11 mouse cellular contexts compared by ENCODE assay signal in genomic region chr4:137305831-137306576, GRCm38 (mm10). TPM values are rescaled to one million over a fixed set of nuclear protein-coding genes. Genes with fewer than 3 reads are reported as not detected.
DNase-seq lines count a peak whose midpoint lies in the region; ATAC-seq lines count a peak whose summit lies in the region.
"Had no signal": no experiment of that assay in that cellular context is flagged by ENCODE, and none has a peak within 500 bp of the region (broad histone marks: within the 10 kb centered on the region; RNA-seq: fewer than 3 reads in every experiment).

No protein-coding gene starts in this region.

- H3K27me3 ChIP-seq in midbrain, embryonic 10.5 days (ENCODE audit: low read depth, poor library complexity, severe bottlenecking), result no peaks in the 10 kb centered on the region
- H3K27me3 ChIP-seq in midbrain, embryonic 11.5 days (ENCODE audit: control insufficient read depth, insufficient read depth, low read length), result no peaks in the 10 kb centered on the region
- H3K27me3 ChIP-seq in kidney, embryonic 14.5 days (ENCODE audit: control insufficient read depth, insufficient read depth, low read length), result no peaks in the 10 kb centered on the region
- H3K27me3 ChIP-seq in neural tube, embryonic 15.5 days (replicated peaks), result no peaks in the 10 kb centered on the region
- H3K27me3 ChIP-seq: embryonic facial prominence, embryonic 12.5 days had no signal

- H3K9me3 ChIP-seq in midbrain, embryonic 10.5 days (replicated peaks), result no peaks in the 10 kb centered on the region
- H3K9me3 ChIP-seq in midbrain, embryonic 11.5 days (ENCODE audit: control insufficient read depth, low read length), result no peaks in the 10 kb centered on the region
- no peaks in the 10 kb centered on the region for H3K9me3 ChIP-seq in kidney, embryonic 14.5 days (ENCODE audit: control insufficient read depth, low read length)
- H3K9me3 ChIP-seq in neural tube, embryonic 15.5 days (replicated peaks), result no peaks in the 10 kb centered on the region
- H3K9me3 ChIP-seq: embryonic facial prominence, embryonic 12.5 days had no signal

- WGBS in midbrain, embryonic 10.5 days, result 83% methylated on average over 13 of the region's 13 CpGs
- WGBS in midbrain, embryonic 11.5 days, result 75% methylated on average over 13 of the region's 13 CpGs
- 32% methylated on average over 13 of the region's 13 CpGs for WGBS in kidney, embryonic 14.5 days
- WGBS in neural tube, embryonic 15.5 days, result 26% methylated on average over 13 of the region's 13 CpGs

- no peak overlapping the region for H3K4me2 ChIP-seq in midbrain, embryonic 11.5 days
- no peak overlapping the region for H3K4me2 ChIP-seq in kidney, embryonic 14.5 days (replicated peaks; ENCODE audit: low read depth, low read length)
- no peak overlapping the region for H3K4me2 ChIP-seq in neural tube, embryonic 15.5 days
- H3K4me2 ChIP-seq: embryonic facial prominence, embryonic 12.5 days had no signal

- H3K27ac ChIP-seq in midbrain, embryonic 10.5 days (replicated peaks), result peak overlapping the region; percentile 39
- no peak overlapping the region for H3K27ac ChIP-seq in midbrain, embryonic 11.5 days (ENCODE audit: low read depth, low read length)
- H3K27ac ChIP-seq in kidney, embryonic 14.5 days (ENCODE audit: low read depth, low read length), result peak overlapping the region; percentile 75
- H3K27ac ChIP-seq in neural tube, embryonic 15.5 days (replicated peaks), result peak overlapping the region; percentile 54
- H3K27ac ChIP-seq: embryonic facial prominence, embryonic 12.5 days had no signal

- DNase-seq in embryo, embryonic 10.5 days (ENCODE audit: low spot score), result peak; percentile 24
- DNase-seq in embryo, embryonic 9.5 days (ENCODE audit: extremely low spot score), result no peak
- DNase-seq in midbrain, embryonic 10.5 days (ENCODE audit: low spot score), result no peak
- DNase-seq in midbrain, embryonic 11.5 days (ENCODE audit: low spot score, missing footprints), result no peak
- no peak for DNase-seq in adipocyte (ENCODE audit: low spot score)
- no peak for DNase-seq in thymus, postnatal 0 days (ENCODE audit: low spot score)
- DNase-seq: gastrocnemius, postnatal 36 days; layer of hippocampus, adult 9-11 months had no signal

- no peak for ATAC-seq in midbrain, embryonic 11.5 days (ENCODE audit: low FRiP score)
- peak; percentile 51; the same call in 1 of the 2 replicates for ATAC-seq in kidney, embryonic 14.5 days (ENCODE audit: low FRiP score, low TSS enrichment)
- 0 out of 2 replicates have a peak, but pooled peaks have one; percentile 26 for ATAC-seq in neural tube, embryonic 15.5 days (ENCODE audit: low FRiP score)

- no peak overlapping the region for H3K9ac ChIP-seq in midbrain, embryonic 11.5 days (ENCODE audit: low read length)
- no peak overlapping the region for H3K9ac ChIP-seq in kidney, embryonic 14.5 days (ENCODE audit: low read depth, low read length)
- H3K9ac ChIP-seq in neural tube, embryonic 15.5 days (replicated peaks), result 0 out of 2 replicates have a peak overlapping the region, but pooled peaks have one; percentile 3
- H3K9ac ChIP-seq: embryonic facial prominence, embryonic 12.5 days had no signal

- no peak overlapping the region for H3K4me3 ChIP-seq in midbrain, embryonic 10.5 days
- H3K4me3 ChIP-seq in midbrain, embryonic 11.5 days (ENCODE audit: low read depth, low read length), result no peak overlapping the region
- no peak overlapping the region for H3K4me3 ChIP-seq in kidney, embryonic 14.5 days (ENCODE audit: low read length)
- H3K4me3 ChIP-seq in neural tube, embryonic 15.5 days (replicated peaks), result no peak overlapping the region
- H3K4me3 ChIP-seq: embryonic facial prominence, embryonic 12.5 days had no signal

- peaks cover 59% of the 10 kb centered on the region for H3K4me1 ChIP-seq in midbrain, embryonic 10.5 days
- peaks cover 7% of the 10 kb centered on the region for H3K4me1 ChIP-seq in midbrain, embryonic 11.5 days (ENCODE audit: control insufficient read depth, insufficient read depth, low read length)
- H3K4me1 ChIP-seq in kidney, embryonic 14.5 days (ENCODE audit: control insufficient read depth, insufficient read depth, low read length), result peaks cover 47% of the 10 kb centered on the region
- peaks cover 31% of the 10 kb centered on the region for H3K4me1 ChIP-seq in neural tube, embryonic 15.5 days

- H3K36me3 ChIP-seq in midbrain, embryonic 10.5 days, result no peaks in the 10 kb centered on the region
- no peaks in the 10 kb centered on the region for H3K36me3 ChIP-seq in midbrain, embryonic 11.5 days (ENCODE audit: control insufficient read depth, insufficient read depth, low read length)
- no peaks in the 10 kb centered on the region; the same call in 1 of the 2 replicates for H3K36me3 ChIP-seq in kidney, embryonic 14.5 days (ENCODE audit: control insufficient read depth, insufficient read depth, low read length)
- H3K36me3 ChIP-seq in neural tube, embryonic 15.5 days, result no peaks in the 10 kb centered on the region
- H3K36me3 ChIP-seq: embryonic facial prominence, embryonic 12.5 days had no signal

RNA-seq across cellular contexts. Expression of gene Wnt4, which starts 28.7 kb away (rescaled TPM):
- polyA plus RNA-seq in midbrain, embryonic 10.5 days (2016; fragmentation: Nextera tagmentation; extraction: Ambion mirVana), result 0.79 and 0.99 TPM in 2 replicates
- 1.0 and 1.4 TPM in 2 replicates for polyA plus RNA-seq in midbrain, embryonic 11.5 days (2014; fragmentation: Nextera tagmentation; extraction: Ambion mirVana)
- polyA plus RNA-seq in kidney, embryonic 14.5 days (2014; fragmentation: Nextera tagmentation; extraction: Ambion mirVana), result 16.0 and 21.4 TPM in 2 replicates
- polyA plus RNA-seq in neural tube, embryonic 15.5 days (2015; fragmentation: Nextera tagmentation; extraction: Ambion mirVana), result 3.8 and 5.0 TPM in 2 replicates
- 8.5 and 11.7 TPM in 2 replicates for polyA plus RNA-seq in thymus, postnatal 0 days (2015; fragmentation: Nextera tagmentation; extraction: Ambion mirVana)

RNA-seq across cellular contexts. Expression of gene Cdc42, which starts 51.5 kb away (rescaled TPM):
- 605 and 627 TPM in 2 replicates for polyA plus RNA-seq in midbrain, embryonic 10.5 days (2016; fragmentation: Nextera tagmentation; extraction: Ambion mirVana)
- polyA plus RNA-seq in midbrain, embryonic 11.5 days (2014; fragmentation: Nextera tagmentation; extraction: Ambion mirVana), result 710 and 751 TPM in 2 replicates
- 657 and 680 TPM in 2 replicates for polyA plus RNA-seq in kidney, embryonic 14.5 days (2014; fragmentation: Nextera tagmentation; extraction: Ambion mirVana)
- polyA plus RNA-seq in neural tube, embryonic 15.5 days (2015; fragmentation: Nextera tagmentation; extraction: Ambion mirVana), result 923 and 961 TPM in 2 replicates
- polyA plus RNA-seq in thymus, postnatal 0 days (2015; fragmentation: Nextera tagmentation; extraction: Ambion mirVana), result 536 and 561 TPM in 2 replicates
